Mouse (Mus musculus) lung, embryonic 16.5 days (tissue): ENCODE measurements around the gene Ttc17. TPM values are rescaled to one million over a fixed set of nuclear protein-coding genes. Genes with fewer than 3 reads are reported as not detected.

ENCODE experiments used
- ATAC-seq: fragments of 200-750 bp; cut with Nextera tagmentation; 2 replicates; pipeline ENCODE4 v1.8.0; 2017; ENCODE audit warnings: low read depth, mild to moderate bottlenecking, moderate library complexity
- H3K27ac ChIP-seq: fragments of 300-500 bp; sonication (generic); 2 replicates; pipeline ENCODE4 v1.5.1; 2014; ENCODE audit warnings: mild to moderate bottlenecking, control low read depth, low read length
- H3K27me3 ChIP-seq: fragments of 300-500 bp; sonication (generic); 2 replicates; pipeline ENCODE4 v1.6.1; 2014; ENCODE audit warnings: low read depth, low read length, mixed read lengths; ENCODE audit not compliant: control insufficient read depth, insufficient read depth
- H3K36me3 ChIP-seq: fragments of 300-500 bp; sonication (generic); 2 replicates; pipeline ENCODE4 v1.6.1; 2014; ENCODE audit warnings: low read length; ENCODE audit not compliant: control insufficient read depth, insufficient read depth
- H3K4me1 ChIP-seq: fragments of 300-500 bp; sonication (generic); replicated peaks from 2 replicates; pipeline ENCODE4 v1.6.1; 2014; ENCODE audit warnings: low read length, mixed read lengths; ENCODE audit not compliant: control insufficient read depth, insufficient read depth
- H3K4me2 ChIP-seq: fragments of 300-500 bp; sonication (generic); 2 replicates; pipeline ENCODE4 v1.6.1; 2014; ENCODE audit warnings: low read depth, low read length, control low read depth
- H3K4me3 ChIP-seq: fragments of 300-500 bp; sonication (generic); 2 replicates; pipeline ENCODE4 v1.5.1; 2014; ENCODE audit warnings: mild to moderate bottlenecking, low read length, control low read depth
- H3K9ac ChIP-seq: fragments of 300-500 bp; sonication (generic); 2 replicates; pipeline ENCODE4 v1.6.1; 2014; ENCODE audit warnings: low read length, control low read depth
- H3K9me3 ChIP-seq: fragments of 300-500 bp; sonication (generic); 2 replicates; pipeline ENCODE4 v1.6.1; 2016; ENCODE audit warnings: low read length; ENCODE audit not compliant: control insufficient read depth
- WGBS: fragments of 180-500 bp; shearing (Covaris S2); extraction: QIAGEN DNeasy Blood & Tissue Kit; methylation state at CpG from one replicate; pipeline ENCODE4 v1.1.7; 2014; 5-methylcytosine and 5-hydroxymethylcytosine counted together
- microRNA counts: library from miRNA; unstranded; fragments of <30 nt; microRNA quantifications from one replicate; lab custom pipeline; 2016
- microRNA-seq: library from miRNA; unstranded; fragments of <30 nt; microRNA quantifications from one replicate; pipeline ENCODE4, GENCODE M21; 2016
- polyA plus RNA-seq: library from polyadenylated mRNA; unstranded; fragments of >200 nt; fragmentation: Nextera tagmentation; extraction: Ambion mirVana; gene quantifications from 2 replicates; pipeline ENCODE4 v1.2.1, GENCODE M21; 2015

Gene Ttc17
- polyA plus RNA-seq, 1 experiment from 2014 or later: 19.1 TPM

DNA sequence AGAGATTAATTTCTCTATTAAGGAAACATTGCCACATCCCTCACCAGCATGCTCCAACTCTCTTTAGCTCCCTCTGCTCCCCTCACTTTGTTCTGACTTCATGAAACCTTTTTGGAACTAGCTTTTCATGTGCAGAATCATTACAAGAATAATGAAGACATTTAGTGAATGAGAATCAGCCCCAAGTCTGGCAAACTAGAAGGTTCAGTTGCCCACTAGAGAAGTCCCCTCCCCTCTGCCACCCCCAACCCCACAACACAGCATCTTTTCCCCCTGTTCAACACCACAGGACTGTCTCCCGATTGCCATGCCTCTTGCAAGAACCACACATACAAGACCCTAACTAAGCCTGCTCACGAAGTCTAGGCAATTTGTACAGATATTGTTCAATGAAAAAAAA, 142.5 kb downstream of the Ttc17 start:
- no peak overlapping the region for H3K4me3 ChIP-seq
- ATAC-seq: no peak
- H3K4me2 ChIP-seq: peak overlapping the region; percentile 62; the same call in 1 of the 2 replicates
- WGBS: 0% methylated on average over 2 of the region's 2 CpGs
- no peak overlapping the region for H3K9ac ChIP-seq
- peaks cover 21% of the 10 kb centered on the region for H3K4me1 ChIP-seq
- H3K27ac ChIP-seq: no peak overlapping the region
- H3K9me3 ChIP-seq: no peaks in the 10 kb centered on the region
- peaks cover 5% of the 10 kb centered on the region for H3K27me3 ChIP-seq
- H3K36me3 ChIP-seq: no peaks in the 10 kb centered on the region

DNA sequence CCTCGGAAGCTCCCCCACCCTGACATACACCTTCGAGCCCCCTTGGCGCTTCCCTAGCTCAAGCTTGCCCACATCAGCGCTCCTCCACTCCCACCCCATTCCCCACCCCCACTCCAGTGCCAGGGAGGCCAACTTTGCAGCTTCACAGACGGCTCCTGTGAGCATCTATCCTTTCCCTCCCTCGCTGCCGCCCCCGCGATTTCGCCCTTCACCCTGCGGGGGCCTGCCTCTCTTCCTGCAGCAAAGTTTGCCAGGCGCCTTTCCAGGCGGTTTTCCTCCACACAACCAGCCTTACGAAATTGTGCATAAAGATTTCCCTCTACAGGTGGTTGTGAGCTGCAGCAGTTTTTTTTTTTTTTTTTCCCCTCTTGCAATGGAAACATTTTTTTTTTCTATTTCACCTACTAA, 143.0 kb downstream of the Ttc17 start:
- Histone ChIP-seq H3K4me3 (peak overlapping the region; percentile 18), H3K9ac (0 out of 2 replicates have a peak overlapping the region, but pooled peaks have one; percentile 44), H3K27me3 (peaks cover 5% of the 10 kb centered on the region), H3K27ac (no peak overlapping the region), H3K9me3 (no peaks in the 10 kb centered on the region), H3K4me2 (peak overlapping the region; percentile 47), H3K36me3 (no peaks in the 10 kb centered on the region), H3K4me1 (peaks cover 21% of the 10 kb centered on the region)
- WGBS: under 1% methylated on average over 14 of the region's 14 CpGs
- peak; percentile 24; the same call in 1 of the 2 replicates for ATAC-seq

GRCm38 (mm10) chr2:94262917-94263529, 143.5 kb downstream of the Ttc17 start:
- Histone ChIP-seq H3K9ac (no peak overlapping the region), H3K27ac (no peak overlapping the region), H3K9me3 (no peaks in the 10 kb centered on the region), H3K4me1 (peaks cover 21% of the 10 kb centered on the region), H3K36me3 (no peaks in the 10 kb centered on the region), H3K4me2 (peak overlapping the region; percentile 47), H3K27me3 (peaks cover 5% of the 10 kb centered on the region), H3K4me3 (peak overlapping the region; percentile 18)
- WGBS: 3% methylated on average over 11 of the region's 13 CpGs
- ATAC-seq: peak; percentile 17; the same call in 1 of the 2 replicates

DNA sequence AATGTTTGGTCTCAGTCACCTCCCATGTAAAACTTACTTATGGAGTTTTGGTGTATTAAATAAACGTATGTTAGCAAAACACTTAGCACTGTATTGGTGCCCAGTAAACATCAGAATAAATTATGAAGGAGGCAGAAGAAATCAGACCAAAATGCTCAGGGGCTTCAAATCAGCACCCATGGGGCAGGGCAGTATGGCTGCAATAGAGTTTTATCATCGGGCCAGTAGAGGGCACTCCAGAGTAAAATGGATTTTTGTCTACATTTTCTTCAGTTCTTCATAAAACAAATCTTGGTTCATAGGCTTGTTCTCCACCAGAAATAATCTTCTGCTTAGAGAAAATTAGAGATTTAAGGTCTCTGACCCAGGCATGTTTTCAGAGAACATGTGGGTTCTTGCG, 152.4 kb downstream of the Ttc17 start:
- Histone ChIP-seq H3K36me3 (no peaks in the 10 kb centered on the region), H3K27me3 (peaks cover 3% of the 10 kb centered on the region; the same call in 1 of the 2 replicates), H3K27ac (no peak overlapping the region), H3K9me3 (no peaks in the 10 kb centered on the region), H3K4me3 (no peak overlapping the region), H3K4me1 (no peaks in the 10 kb centered on the region), H3K4me2 (no peak overlapping the region), H3K9ac (no peak overlapping the region)
- 22% methylated on average over 3 of the region's 3 CpGs for WGBS
- ATAC-seq: no peak

MicroRNA genes within 50 kb of the gene (microRNA counts, 519-probe panel; counts per million panel counts)
- 1,363 counts per million, percentile 16 among the panel's probes with 10 or more counts for microRNA mmu-miR-670 (lab: Ali Mortazavi, UCI)

Small RNA genes lying within 50 kb of the gene (microRNA-seq; reads per million reads assigned to microRNA genes)
- gene Mir670: 3.8 reads per million, percentile 13 among the genes with 10 or more reads in this experiment

Other genes starting within 250 kb of the Ttc17 start
- gene Hsd17b12, start 248.7 kb downstream of the Ttc17 start, polyA plus RNA-seq: 115 and 116 TPM in 2 replicates
- 144 and 149 TPM in 2 replicates for gene Api5, start 31.4 kb upstream of the Ttc17 start, polyA plus RNA-seq